Mouse (Mus musculus) forebrain, embryonic 13.5 days (tissue): ENCODE measurements at regions not wholly inside any gene's neighbourhood (a gene's known extent, or its start where the extent isn't known, plus 50 kb on each side); places are given as distances from the start of the nearest gene placed in this dataset.
A peak's percentile ranks its signal among the peaks of the same experiment; 100 is the strongest.

Experiments
- ATAC-seq: fragments of 200-750 bp; cut with Nextera tagmentation; 2 replicates; pipeline ENCODE4 v1.8.0; 2017
- H3K27ac ChIP-seq: fragments of 300-500 bp; sonication (generic); 2 replicates; pipeline ENCODE4 v1.5.1; 2015; ENCODE audit warnings: inconsistent platforms, mild to moderate bottlenecking, moderate library complexity
- H3K27me3 ChIP-seq: fragments of 300-500 bp; sonication (generic); 2 replicates; pipeline ENCODE4 v1.6.1; 2015; ENCODE audit warnings: mild to moderate bottlenecking, inconsistent platforms
- H3K36me3 ChIP-seq: fragments of 300-500 bp; sonication (generic); 2 replicates; pipeline ENCODE4 v1.6.1; 2015; ENCODE audit warnings: mild to moderate bottlenecking, inconsistent platforms; ENCODE audit not compliant: poor library complexity, severe bottlenecking
- H3K4me1 ChIP-seq: fragments of 300-500 bp; sonication (generic); 2 replicates; pipeline ENCODE4 v1.6.1; 2015; ENCODE audit warnings: inconsistent platforms
- H3K4me2 ChIP-seq: fragments of 300-500 bp; sonication (generic); 2 replicates; pipeline ENCODE4 v1.6.1; 2015; ENCODE audit warnings: inconsistent platforms, mild to moderate bottlenecking, moderate library complexity
- H3K4me3 ChIP-seq: fragments of 300-500 bp; sonication (generic); 2 replicates; pipeline ENCODE4 v1.5.1; 2015; ENCODE audit warnings: mild to moderate bottlenecking, inconsistent platforms
- H3K9ac ChIP-seq: fragments of 300-500 bp; sonication (generic); 2 replicates; pipeline ENCODE4 v1.6.1; 2015; ENCODE audit warnings: mild to moderate bottlenecking, inconsistent platforms
- H3K9me3 ChIP-seq: fragments of 300-500 bp; sonication (generic); replicated peaks from 2 replicates; pipeline ENCODE4 v1.6.1; 2016; ENCODE audit warnings: inconsistent platforms
- WGBS: fragments of 180-500 bp; shearing (Covaris S2); methylation state at CpG from one replicate; pipeline ENCODE4 v1.1.7; 2015; 5-methylcytosine and 5-hydroxymethylcytosine counted together

GRCm38 (mm10) chr12:97218445-97218844 is 1040.8 kb downstream of the Galc start:
- ATAC-seq = no peak
- WGBS = 78% methylated on average over 2 of the region's 2 CpGs
- no peaks in the 10 kb centered on the region for H3K27me3 ChIP-seq

GRCm38 (mm10) chr12:97217608-97218007 is 1041.7 kb downstream of the Galc start:
- 92% methylated on average over 7 of the region's 7 CpGs for WGBS
- Histone ChIP-seq H3K4me3 (no peak overlapping the region), H3K27me3 (no peaks in the 10 kb centered on the region), H3K9me3 (no peaks in the 10 kb centered on the region), H3K4me1 (no peaks in the 10 kb centered on the region), H3K36me3 (no peaks in the 10 kb centered on the region), H3K27ac (no peak overlapping the region), H3K9ac (no peak overlapping the region), H3K4me2 (no peak overlapping the region)
- no peak for ATAC-seq

More at GRCm38 (mm10) chr12:97218445-97218844, 1040.8 kb downstream of the Galc start:
- Histone ChIP-seq H3K27ac (no peak overlapping the region), H3K4me2 (no peak overlapping the region), H3K36me3 (no peaks in the 10 kb centered on the region), H3K4me3 (no peak overlapping the region), H3K4me1 (no peaks in the 10 kb centered on the region), H3K9me3 (no peaks in the 10 kb centered on the region), H3K9ac (no peak overlapping the region)

DNA sequence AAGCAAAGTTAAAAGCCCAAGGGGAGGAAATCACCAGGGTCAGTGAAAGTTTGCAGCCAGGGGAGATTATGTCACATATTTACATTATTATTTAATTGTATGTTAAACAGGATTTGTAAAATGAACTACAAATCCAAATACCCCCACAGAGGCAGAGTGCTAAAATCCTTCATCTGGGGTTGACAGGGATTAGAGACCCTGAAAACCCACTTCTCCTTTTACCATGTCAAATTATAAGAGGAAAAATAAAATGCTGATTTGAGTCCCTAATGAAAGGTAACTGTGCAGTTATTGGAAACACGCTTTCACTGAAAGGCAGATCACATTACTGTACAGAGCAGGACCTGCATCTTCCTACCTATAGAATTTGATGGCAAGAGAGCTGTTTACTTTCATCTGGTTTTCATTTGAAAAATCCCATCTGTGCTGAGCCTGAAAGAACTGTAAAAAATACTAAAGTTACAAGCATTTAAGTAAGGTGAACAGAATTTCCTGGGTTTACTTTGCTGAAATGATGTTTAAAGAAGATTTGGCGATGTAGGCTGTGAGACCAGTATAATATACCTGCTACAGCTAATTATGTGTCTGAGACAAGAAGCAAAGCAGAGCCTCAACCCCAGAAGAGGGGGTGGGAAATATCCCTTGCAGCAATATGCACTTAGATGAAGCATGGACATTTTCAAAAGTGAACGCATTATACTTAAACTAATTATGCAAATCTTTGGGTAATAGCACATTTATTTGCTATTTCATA is 1055.4 kb downstream of the Galc start:
- ATAC-seq = no peak
- Histone ChIP-seq H3K4me2 (no peak overlapping the region), H3K9me3 (no peaks in the 10 kb centered on the region), H3K4me1 (no peaks in the 10 kb centered on the region), H3K27ac (no peak overlapping the region), H3K27me3 (no peaks in the 10 kb centered on the region), H3K36me3 (no peaks in the 10 kb centered on the region), H3K9ac (no peak overlapping the region), H3K4me3 (no peak overlapping the region)
- 79% methylated on average over 3 of the region's 3 CpGs for WGBS

GRCm38 (mm10) chr12:97161853-97162252 is 1097.4 kb downstream of the Galc start:
- H3K27ac ChIP-seq = no peak overlapping the region
- H3K4me2 ChIP-seq = no peak overlapping the region
- no peaks in the 10 kb centered on the region for H3K36me3 ChIP-seq
- H3K9me3 ChIP-seq = no peaks in the 10 kb centered on the region
- no peak for ATAC-seq
- no peak overlapping the region for H3K4me3 ChIP-seq
- H3K4me1 ChIP-seq = no peaks in the 10 kb centered on the region
- no peak overlapping the region for H3K9ac ChIP-seq
- H3K27me3 ChIP-seq = no peaks in the 10 kb centered on the region

GRCm38 (mm10) chr12:97161429-97161828 is 1097.8 kb downstream of the Galc start:
- Histone ChIP-seq H3K9ac (no peak overlapping the region), H3K36me3 (no peaks in the 10 kb centered on the region), H3K4me3 (no peak overlapping the region), H3K27me3 (no peaks in the 10 kb centered on the region), H3K27ac (no peak overlapping the region), H3K4me1 (no peaks in the 10 kb centered on the region), H3K4me2 (no peak overlapping the region), H3K9me3 (no peaks in the 10 kb centered on the region)
- ATAC-seq = no peak
- WGBS = 61% methylated on average over 9 of the region's 9 CpGs

DNA sequence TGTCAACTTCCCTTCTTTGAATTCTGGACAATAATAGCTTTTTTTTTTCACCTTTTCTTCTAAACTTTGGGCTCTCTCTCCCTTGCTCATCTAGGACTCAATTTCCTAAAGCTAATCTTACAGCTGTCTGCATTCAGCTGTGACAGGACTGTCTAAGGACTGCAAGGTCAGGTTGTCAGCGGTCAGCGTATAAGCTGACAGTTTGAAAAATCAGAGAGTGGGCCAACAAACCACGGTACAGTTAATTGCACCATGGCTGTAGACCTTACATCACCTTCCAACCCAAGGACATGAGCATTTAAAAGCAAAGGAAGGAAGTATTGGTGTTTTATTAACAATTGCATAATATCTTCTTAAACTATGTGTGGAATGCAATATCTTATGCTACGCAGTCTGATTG is 1100.9 kb downstream of the Galc start:
- Histone ChIP-seq H3K9ac (no peak overlapping the region), H3K27me3 (no peaks in the 10 kb centered on the region), H3K4me2 (no peak overlapping the region), H3K4me1 (no peaks in the 10 kb centered on the region), H3K27ac (no peak overlapping the region), H3K4me3 (no peak overlapping the region), H3K9me3 (no peaks in the 10 kb centered on the region), H3K36me3 (no peaks in the 10 kb centered on the region)
- no peak for ATAC-seq
- WGBS = 84% methylated on average over 4 of the region's 4 CpGs

DNA sequence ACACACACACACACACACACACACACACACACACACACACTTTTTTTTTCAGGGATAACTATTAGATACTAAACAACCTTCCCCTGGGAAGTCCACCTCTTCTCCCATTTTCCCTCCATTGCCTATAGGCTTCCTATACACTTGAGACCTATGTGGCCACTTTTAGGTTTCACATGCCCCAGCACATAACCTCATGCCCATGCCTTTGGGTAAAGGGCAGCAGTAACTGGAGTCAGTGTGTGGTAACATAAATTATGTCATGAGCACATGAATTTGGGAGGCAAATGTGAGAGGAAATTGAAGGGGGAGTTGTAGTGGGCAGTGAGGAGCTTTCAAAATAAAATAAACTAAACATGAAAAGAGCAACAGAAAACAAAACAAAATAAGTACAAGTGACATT is 1101.5 kb downstream of the Galc start:
- H3K27me3 ChIP-seq = no peaks in the 10 kb centered on the region
- H3K4me3 ChIP-seq = no peak overlapping the region
- no peaks in the 10 kb centered on the region for H3K4me1 ChIP-seq
- ATAC-seq = no peak
- no peak overlapping the region for H3K27ac ChIP-seq
- H3K36me3 ChIP-seq = no peaks in the 10 kb centered on the region
- H3K9me3 ChIP-seq = no peaks in the 10 kb centered on the region
- H3K4me2 ChIP-seq = no peak overlapping the region
- no peak overlapping the region for H3K9ac ChIP-seq

DNA sequence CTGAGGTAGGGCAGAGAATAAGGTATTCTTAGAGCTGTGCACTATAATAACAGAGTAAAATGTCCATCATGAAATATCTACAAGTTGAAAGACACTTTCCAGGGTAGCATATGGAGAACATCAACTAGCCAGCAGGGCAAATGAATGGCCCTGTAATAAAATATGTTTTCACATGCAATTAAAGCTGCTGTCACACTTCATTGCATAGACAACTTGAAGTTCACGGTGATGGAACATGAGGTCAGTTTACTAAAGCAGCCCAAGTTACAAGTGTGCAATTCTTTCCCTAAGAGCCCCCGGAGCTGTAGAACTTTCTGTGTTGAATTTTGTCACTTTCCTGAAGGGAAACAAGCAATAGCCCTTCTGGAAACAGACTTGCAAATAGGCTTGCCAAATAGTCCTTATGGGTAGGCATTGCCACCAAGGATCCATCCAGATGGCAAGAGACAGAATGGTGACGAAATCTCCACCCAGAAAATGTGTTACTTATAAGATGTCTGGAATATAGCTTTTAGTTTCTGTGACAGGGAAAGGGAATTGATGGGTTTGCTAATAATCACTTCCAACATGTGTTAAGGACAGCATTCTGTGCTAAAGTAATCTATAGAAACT is 1102.7 kb downstream of the Galc start:
- WGBS = 72% methylated on average over 3 of the region's 3 CpGs

DNA sequence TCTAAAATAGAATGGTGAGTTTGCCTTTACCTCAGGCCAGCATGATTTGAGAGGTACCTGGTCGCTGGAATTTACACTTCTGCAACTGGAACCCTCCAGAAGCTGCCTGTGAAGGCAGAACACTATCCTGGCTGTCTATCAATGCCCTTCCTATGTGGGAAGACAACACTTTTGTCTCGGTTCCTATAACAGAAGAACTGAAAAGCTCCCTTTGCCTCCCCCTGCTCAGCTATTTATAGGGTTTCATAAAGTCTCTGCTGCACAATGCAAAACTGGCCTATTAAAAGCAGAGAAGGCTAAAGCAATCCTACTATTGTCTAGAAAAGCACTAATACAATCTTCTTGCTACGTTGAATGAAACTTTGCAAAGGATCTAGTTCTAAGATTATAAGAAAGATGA is 1116.5 kb downstream of the Galc start:
- no peaks in the 10 kb centered on the region for H3K9me3 ChIP-seq
- no peak overlapping the region for H3K27ac ChIP-seq
- H3K36me3 ChIP-seq = no peaks in the 10 kb centered on the region
- H3K4me1 ChIP-seq = no peaks in the 10 kb centered on the region
- no peak overlapping the region for H3K4me2 ChIP-seq
- 48% methylated on average over 3 of the region's 3 CpGs for WGBS
- no peak overlapping the region for H3K4me3 ChIP-seq
- no peaks in the 10 kb centered on the region for H3K27me3 ChIP-seq
- no peak for ATAC-seq
- H3K9ac ChIP-seq = no peak overlapping the region

More for the DNA sequence above, 1102.7 kb downstream of the Galc start:
- Histone ChIP-seq H3K36me3 (no peaks in the 10 kb centered on the region), H3K27ac (no peak overlapping the region), H3K4me2 (no peak overlapping the region), H3K4me1 (no peaks in the 10 kb centered on the region), H3K9me3 (no peaks in the 10 kb centered on the region), H3K9ac (no peak overlapping the region), H3K27me3 (no peaks in the 10 kb centered on the region), H3K4me3 (no peak overlapping the region)
- peak; percentile 85; the same call in 1 of the 2 replicates for ATAC-seq

GRCm38 (mm10) chr12:97137924-97138323 is 1121.3 kb downstream of the Galc start:
- Histone ChIP-seq H3K9me3 (no peaks in the 10 kb centered on the region), H3K27me3 (no peaks in the 10 kb centered on the region), H3K36me3 (no peaks in the 10 kb centered on the region), H3K9ac (no peak overlapping the region), H3K27ac (no peak overlapping the region), H3K4me3 (no peak overlapping the region), H3K4me2 (no peak overlapping the region), H3K4me1 (no peaks in the 10 kb centered on the region)
- ATAC-seq = no peak
- 84% methylated on average over 7 of the region's 7 CpGs for WGBS

DNA sequence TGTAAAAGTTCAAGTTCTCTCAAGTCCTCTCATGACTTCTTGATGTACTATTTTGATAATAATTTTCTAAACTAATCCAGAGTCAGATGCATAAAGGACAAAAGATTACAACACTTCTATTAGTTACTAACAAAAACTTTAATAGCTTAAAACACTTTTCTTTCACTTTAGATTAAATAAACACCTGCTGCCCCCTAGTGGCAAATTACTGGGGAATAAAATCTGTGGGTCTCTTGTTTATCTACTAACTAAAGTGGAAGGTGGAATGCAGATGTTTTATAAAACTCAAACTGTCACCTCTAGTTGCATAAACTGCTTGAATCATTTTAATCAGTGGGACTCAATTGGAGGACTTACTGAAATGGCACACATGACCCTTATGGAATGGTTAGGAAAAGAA is 1129.0 kb downstream of the Galc start:
- no peak overlapping the region for H3K27ac ChIP-seq
- H3K9ac ChIP-seq = no peak overlapping the region
- no peaks in the 10 kb centered on the region for H3K27me3 ChIP-seq
- no peaks in the 10 kb centered on the region for H3K4me1 ChIP-seq
- H3K36me3 ChIP-seq = no peaks in the 10 kb centered on the region
- no peak for ATAC-seq
- H3K4me3 ChIP-seq = no peak overlapping the region
- H3K9me3 ChIP-seq = no peaks in the 10 kb centered on the region
- H3K4me2 ChIP-seq = no peak overlapping the region

- Histone ChIP-seq H3K27ac (no peak overlapping the region), H3K4me1 (no peaks in the 10 kb centered on the region), H3K36me3 (no peaks in the 10 kb centered on the region), H3K4me3 (no peak overlapping the region), H3K9ac (no peak overlapping the region), H3K9me3 (no peaks in the 10 kb centered on the region), H3K4me2 (no peak overlapping the region), H3K27me3 (no peaks in the 10 kb centered on the region)
- 43% methylated on average over 2 of the region's 2 CpGs for WGBS
- no peak for ATAC-seq
Observed at GRCm38 (mm10) chr12:97090577-97091214, 1168.6 kb downstream of the Galc start.
